Mouse (Mus musculus) liver, postnatal 0 days (tissue): Measurements from ENCODE around the gene Zfp217.

Experiments
- CTCF ChIP-seq: sonication (generic); IDR thresholded peaks from 2 replicates; pipeline ENCODE4 v1.5.1; 2016; ENCODE audit warnings: antibody characterized with exemption, low read depth
- EP300 ChIP-seq: IDR thresholded peaks from 2 replicates; pipeline ENCODE4 v1.6.1; 2016; ENCODE audit warnings: antibody characterized with exemption, low read depth, mild to moderate bottlenecking

DNA sequence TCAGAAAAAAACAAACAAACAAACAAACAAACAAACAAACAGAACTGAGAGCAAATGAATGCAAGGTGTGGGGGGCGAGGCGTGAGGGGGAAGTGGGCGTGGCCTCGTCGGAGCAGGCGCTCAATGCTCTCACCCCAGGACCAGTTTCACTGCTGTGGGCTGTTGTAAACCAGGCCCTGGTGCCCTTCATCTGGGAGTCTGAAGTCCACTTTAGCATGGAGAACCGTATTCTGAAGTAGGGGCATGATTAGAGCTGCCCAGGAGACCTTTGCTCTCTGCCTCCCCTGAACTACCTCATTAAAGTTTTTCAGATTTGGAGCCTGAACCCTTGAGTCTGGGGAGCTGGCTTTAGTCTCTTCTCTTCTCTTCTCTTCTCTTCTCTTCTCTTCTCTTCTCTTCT is 40.8 kb upstream of the Zfp217 start:
- TF ChIP-seq CTCF (no peak), EP300 (no peak)
